Mouse (Mus musculus) CH12.LX (cell line): Measurements from ENCODE around the gene Samd5. TPM values are rescaled to one million over a fixed set of nuclear protein-coding genes. Genes with fewer than 3 reads are reported as not detected.
A peak's percentile ranks its signal among the peaks of the same experiment; 100 is the strongest.

Experiments used
- DNase-seq: peaks from one replicate; pipeline ENCODE4 v3.0.0-alpha.2; 2013; ENCODE audit errors: extremely low read depth
- H3K27ac ChIP-seq: 2 replicates; pipeline ENCODE4 v1.5.1; 2012; ENCODE audit warnings: low read depth, mild to moderate bottlenecking, control low read depth, moderate library complexity; ENCODE audit not compliant: insufficient read depth
- H3K27me3 ChIP-seq: replicated peaks from 2 replicates; pipeline ENCODE3; 2012; ENCODE audit warnings: inconsistent platforms
- H3K36me3 ChIP-seq, 2 experiments: replicated peaks in 1 of 2; 2 replicates each; pipeline versions ENCODE3 to v1.6.1; 2012; ENCODE audit warnings: inconsistent platforms in 1 of 2, low read length in 1 of 2, mild to moderate bottlenecking in 1 of 2, mixed read lengths in 1 of 2, moderate library complexity in 1 of 2; ENCODE audit not compliant: control insufficient read depth in 1 of 2, insufficient read depth in 1 of 2
- H3K4me1 ChIP-seq, 2 experiments: 2 replicates each; pipeline ENCODE4 v1.6.1; 2012; ENCODE audit warnings: inconsistent platforms in 1 of 2, moderate library complexity in 1 of 2; ENCODE audit not compliant: insufficient read depth in 2 of 2, control insufficient read depth in 1 of 2
- H3K4me2 ChIP-seq: 2 replicates; pipeline ENCODE4 v1.6.1; 2012; ENCODE audit warnings: low read depth, mild to moderate bottlenecking, control low read depth; ENCODE audit not compliant: poor library complexity, insufficient read depth, severe bottlenecking
- H3K4me3 ChIP-seq, 3 experiments: fragments of 150-350 bp in 1 of 3; sonication (generic) in 1 of 3; replicated peaks in 1 of 3; 2 replicates each; pipeline versions ENCODE3 to v1.5.1; 2011 to 2012; ENCODE audit warnings: low read depth in 2 of 3, low read length in 2 of 3, mild to moderate bottlenecking in 2 of 3, moderate library complexity in 2 of 3, control low read depth in 1 of 3, improper control_type of control experiment in 1 of 3, inconsistent platforms in 1 of 3, mixed read lengths in 1 of 3; ENCODE audit not compliant: poor library complexity in 1 of 3
- H3K79me2 ChIP-seq: replicated peaks from 2 replicates; pipeline ENCODE4 v1.6.1; 2012; ENCODE audit warnings: mild to moderate bottlenecking, moderate library complexity; ENCODE audit not compliant: control insufficient read depth, poor library complexity, insufficient read depth, severe bottlenecking; ENCODE audit errors: extremely low read depth
- H3K9ac ChIP-seq: 2 replicates; pipeline ENCODE4 v1.6.1; 2012; ENCODE audit warnings: low read depth, mild to moderate bottlenecking, control low read depth, moderate library complexity; ENCODE audit not compliant: insufficient read depth
- H3K9me3 ChIP-seq: replicated peaks from 2 replicates; pipeline ENCODE3; 2012; ENCODE audit warnings: low read length, inconsistent platforms, mixed read lengths
- BHLHE40 ChIP-seq: IDR thresholded peaks from 2 replicates; pipeline ENCODE4 v1.6.1; 2011; ENCODE audit warnings: mild to moderate bottlenecking, low read depth, low read length, improper control_type of control experiment
- CHD2 ChIP-seq: IDR thresholded peaks from 2 replicates; pipeline ENCODE4 v1.6.1; 2011; ENCODE audit warnings: low read length, improper control_type of control experiment
- CTCF ChIP-seq, 2 experiments: IDR thresholded peaks in 1 of 2; conservative IDR thresholded peaks in 1 of 2; 2 replicates each; pipeline ENCODE4 v1.5.1; 2011 to 2012; ENCODE audit warnings: low read depth in 2 of 2, low read length in 2 of 2, improper control_type of control experiment in 1 of 2, inconsistent platforms in 1 of 2, mild to moderate bottlenecking in 1 of 2, moderate library complexity in 1 of 2
- EP300 ChIP-seq: IDR thresholded peaks from 2 replicates; pipeline ENCODE4 v1.6.1; 2011; ENCODE audit warnings: low read length, improper control_type of control experiment
- GABPA ChIP-seq: IDR thresholded peaks from 2 replicates; pipeline ENCODE4 v1.6.1; 2012; ENCODE audit warnings: low read depth, low read length, improper control_type of control experiment, inconsistent platforms; ENCODE audit not compliant: insufficient replicate concordance
- HCFC1 ChIP-seq: IDR thresholded peaks from 2 replicates; pipeline ENCODE4 v1.6.1; 2012; ENCODE audit warnings: low read depth, mild to moderate bottlenecking, inconsistent platforms, low read length, improper control_type of control experiment
- IRF4 ChIP-seq: IDR thresholded peaks from 2 replicates; pipeline ENCODE4 v1.6.1; 2014; ENCODE audit warnings: low read depth, mild to moderate bottlenecking, inconsistent platforms, low read length, improper control_type of control experiment
- JUND ChIP-seq: conservative IDR thresholded peaks from 2 replicates; pipeline ENCODE4 v1.6.1; 2011; ENCODE audit warnings: low read depth, low read length, improper control_type of control experiment
- MAX ChIP-seq: IDR thresholded peaks from 2 replicates; pipeline ENCODE4 v1.6.1; 2011; ENCODE audit warnings: low read length, improper control_type of control experiment
- MXI1 ChIP-seq: IDR thresholded peaks from 2 replicates; pipeline ENCODE4 v1.6.1; 2011; ENCODE audit warnings: mild to moderate bottlenecking, low read depth, low read length, improper control_type of control experiment
- NELFE ChIP-seq: IDR thresholded peaks from 2 replicates; pipeline ENCODE4 v1.6.1; 2011; ENCODE audit warnings: low read depth, low read length, improper control_type of control experiment
- PAX5 ChIP-seq: IDR thresholded peaks from 2 replicates; pipeline ENCODE4 v1.6.1; 2012; ENCODE audit warnings: low read length, inconsistent platforms, mixed read lengths
- POLR2AphosphoS2 ChIP-seq: IDR thresholded peaks from 2 replicates; pipeline ENCODE4 v1.6.1; 2011; ENCODE audit warnings: low read depth, low read length, improper control_type of control experiment
- RAD21 ChIP-seq: IDR thresholded peaks from 2 replicates; pipeline ENCODE4 v1.6.1; 2011; ENCODE audit warnings: low read depth, mild to moderate bottlenecking, low read length, improper control_type of control experiment, moderate library complexity
- RCOR1 ChIP-seq: conservative IDR thresholded peaks from 2 replicates; pipeline ENCODE4 v1.6.1; 2012; ENCODE audit warnings: low read depth, mild to moderate bottlenecking, inconsistent platforms, low read length, improper control_type of control experiment
- TBP ChIP-seq: conservative IDR thresholded peaks from 2 replicates; pipeline ENCODE4 v1.6.1; 2011; ENCODE audit warnings: low read depth, low read length, improper control_type of control experiment
- TCF12 ChIP-seq: IDR thresholded peaks from 2 replicates; pipeline ENCODE4 v1.6.1; 2014; ENCODE audit warnings: low read depth, mild to moderate bottlenecking, inconsistent platforms, low read length, improper control_type of control experiment
- ZC3H11A ChIP-seq: IDR thresholded peaks from 2 replicates; pipeline ENCODE4 v1.6.1; 2012; ENCODE audit warnings: low read depth, mild to moderate bottlenecking, inconsistent platforms, low read length, improper control_type of control experiment
- ZMIZ1 ChIP-seq: IDR thresholded peaks from 2 replicates; pipeline ENCODE4 v1.6.1; 2012; ENCODE audit warnings: low read depth, mild to moderate bottlenecking, inconsistent platforms, low read length, improper control_type of control experiment
- dilution Hi-C: fragments of 300-500 bp; cut with MboI; formaldehyde crosslinking; loops from 2 replicates; pipeline ENCODE4 v1.14.3; 2020; ENCODE audit warnings: low sequenced_read_pairs; ENCODE audit not compliant: extremely low pct_unique_long_range_greater_than_20kb, extremely low pct_ligation_motif_present
- in situ Hi-C: fragments of 300-500 bp; cut with MboI; formaldehyde crosslinking; loops from 3 replicates; pipeline ENCODE4 v1.14.3; 2019; ENCODE audit warnings: low sequenced_read_pairs, low pct_ligation_motif_present, low pct_unique_long_range_greater_than_20kb, mixed read lengths
- polyA plus RNA-seq: library from polyadenylated mRNA; unstranded; fragments of >175 nt; gene quantifications from 2 replicates; pipeline ENCODE4 v1.2.1, GENCODE M21; 2012; ENCODE audit warnings: low read depth; ENCODE audit not compliant: insufficient read length
- total RNA-seq, 2 experiments: library from RNA; depleted of rRNA; stranded (reverse); fragments of 300-350 nt in 1 of 2; fragments of >200 nt in 1 of 2; gene quantifications; 2 replicates each; pipeline ENCODE4 v1.2.3; 2012 to 2014

The Samd5 gene
- total RNA-seq (2012; rRNA removed) (not detected in 2 replicates), total RNA-seq (2014; rRNA removed) (not detected in 2 replicates), polyA plus RNA-seq (not detected in 2 replicates)

DNA sequence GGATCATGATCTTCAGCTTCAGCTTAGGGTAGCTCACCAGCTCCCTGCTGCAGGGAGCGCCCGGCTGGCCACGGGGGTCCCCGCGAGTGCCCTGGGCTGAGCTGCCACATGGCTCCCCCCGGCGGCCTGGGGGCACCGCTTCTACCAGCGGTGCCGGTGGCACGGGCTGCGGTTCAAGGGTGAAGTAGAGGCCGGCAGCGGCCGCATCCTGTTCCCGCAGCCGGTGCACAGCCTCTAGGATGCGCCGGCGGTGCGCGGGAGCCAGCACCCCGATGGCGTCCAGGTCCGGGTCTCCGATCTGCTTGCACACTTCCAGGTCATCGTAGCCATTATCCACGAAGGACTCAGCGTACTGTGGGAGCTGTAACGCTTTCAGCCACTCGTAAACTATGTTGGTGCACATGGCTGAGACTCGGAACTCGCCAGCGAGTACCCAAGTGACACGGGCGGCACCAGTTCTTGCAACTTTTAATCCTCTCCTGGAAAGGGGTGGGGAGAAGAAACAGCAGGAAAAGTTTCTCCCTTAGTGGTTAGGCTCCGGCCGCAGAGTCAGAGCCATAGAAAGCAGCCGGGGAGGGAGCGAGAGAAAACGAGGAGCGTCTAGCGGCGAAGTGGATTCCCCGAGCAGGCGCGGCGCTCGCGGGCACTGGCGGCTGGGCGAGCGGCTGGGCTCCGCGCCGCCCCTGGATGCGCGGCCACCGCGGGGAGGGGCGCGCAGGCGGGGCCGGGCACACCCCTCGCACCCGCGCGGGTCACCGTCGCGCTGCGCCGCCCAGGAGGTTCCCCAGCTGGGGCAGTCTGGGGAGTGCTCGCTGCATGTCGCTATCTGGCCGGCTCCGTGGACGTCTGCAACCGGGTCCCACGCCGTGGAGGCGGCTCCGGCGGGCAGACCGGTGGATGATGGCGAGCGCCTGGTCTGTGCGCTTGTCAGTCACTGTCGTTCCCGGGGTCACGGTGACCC lies at the start of gene Samd5:
Gene Samd5, minus strand, starts transcription at position 648 of the 961 bp plus-strand sequence.
- Histone ChIP-seq H3K4me1 (no peaks in the 10 kb centered on the region), H3K27ac (no peak within 1 kb of the TSS), H3K4me3 (no peak within 1 kb of the TSS), H3K9ac (no peak within 1 kb of the TSS), H3K4me2 (no peak within 1 kb of the TSS), H3K79me2 (no peaks in the 10 kb centered on the region), H3K27me3 (no peaks in the 10 kb centered on the region), H3K9me3 (peaks cover 5% of the 10 kb centered on the region), H3K36me3 (no peaks in the 10 kb centered on the region)
- dilution Hi-C loops (no loop called here), in situ Hi-C loops (loop anchor here (5.0 kb wide), 1 partner anchor 103 kb away; no protein-coding TSS in a partner anchor)
- TF ChIP-seq BHLHE40 (no peak), EP300 (no peak), TCF12 (no peak), NELFE (no peak), MAX (no peak), RAD21 (no peak), GABPA (no peak), IRF4 (no peak), RCOR1 (no peak)
- DNase-seq, result no peak

DNA sequence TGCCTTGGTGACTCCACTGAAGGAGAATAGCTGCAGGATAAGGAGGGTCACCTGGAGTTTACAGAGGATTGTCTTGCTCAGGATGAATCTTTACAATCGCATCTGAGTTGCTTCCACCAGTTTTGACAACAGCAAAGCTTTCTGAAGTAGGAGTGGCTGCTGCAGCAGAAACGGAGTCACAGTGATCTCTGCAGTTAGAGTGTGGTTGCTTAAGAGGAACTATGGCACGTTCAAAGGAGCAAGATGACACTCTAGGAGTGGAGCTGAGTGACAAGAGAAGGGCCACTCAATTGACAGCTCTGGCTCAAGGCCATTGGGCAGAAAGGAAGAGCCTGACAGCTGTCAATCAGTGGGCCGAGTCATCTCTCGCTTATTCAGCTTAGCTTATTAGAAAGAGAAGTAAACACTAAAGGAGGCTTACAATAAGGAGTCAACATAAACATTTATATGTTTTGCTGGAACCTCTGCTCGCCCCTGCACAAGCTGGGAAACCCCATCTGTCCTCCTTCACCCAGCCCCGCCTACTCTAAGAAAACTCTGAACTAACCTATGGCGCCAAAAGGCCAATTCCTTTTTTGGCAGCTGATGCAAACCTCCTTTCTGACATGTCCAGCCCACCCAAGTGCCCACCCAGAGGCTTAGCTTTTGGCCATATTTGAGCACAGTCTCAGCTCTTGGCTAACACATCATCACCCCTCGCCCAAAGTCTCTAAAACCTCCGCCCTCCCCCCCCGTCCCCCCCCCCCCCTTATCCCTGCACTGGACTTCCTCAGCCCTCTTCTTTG lies 47.7 kb upstream of the Samd5 start:
- no peaks in the 10 kb centered on the region for H3K79me2 ChIP-seq
- no peaks in the 10 kb centered on the region for H3K27me3 ChIP-seq
- in situ Hi-C loops, result no loop called here
- no peak overlapping the region for H3K27ac ChIP-seq
- H3K4me2 ChIP-seq, result peak overlapping the region; percentile 22; the same call in 1 of the 2 replicates
- no peaks in the 10 kb centered on the region for H3K36me3 ChIP-seq
- H3K9ac ChIP-seq, result no peak overlapping the region; the same call in 1 of the 2 replicates
- dilution Hi-C loops, result no loop called here
- no peaks in the 10 kb centered on the region for H3K4me1 ChIP-seq
- TF ChIP-seq ZMIZ1 (no peak), PAX5 (no peak), BHLHE40 (no peak), TBP (no peak), MXI1 (no peak), ZC3H11A (no peak), NELFE (no peak), POLR2AphosphoS2 (no peak), CTCF (conservative IDR thresholded peaks at IDR 0.05 in 1 of 2, IDR thresholded peaks at IDR 0.05 in 1 of 2; ENCODE audit: low read depth in 2 of 2, low read length in 2 of 2) (no peak), HCFC1 (no peak), CHD2 (no peak), JUND (no peak)
- TF ChIP-seq, all 38 proteins: peak for 0
- no peak for DNase-seq
- no peaks in the 10 kb centered on the region for H3K9me3 ChIP-seq
- H3K4me3 ChIP-seq, result no peak overlapping the region
